Mouse (Mus musculus) C3H10T1/2 (cell line): ENCODE measurements around the gene Cdc42bpg. TPM values are rescaled to one million over a fixed set of nuclear protein-coding genes. Genes with fewer than 3 reads are reported as not detected.

Experiments
- polyA plus RNA-seq, 2 experiments: library from polyadenylated mRNA; unstranded; fragments of >200 nt; fragmentation: generic; extraction: Trizol; gene quantifications; one replicate each; pipeline ENCODE4 v1.2.1; 2012; ENCODE audit warnings: missing spikeins in 2 of 2

Gene Cdc42bpg
- polyA plus RNA-seq, result under 1 TPM; 0.04 to 0.26 TPM

GRCm38 (mm10) chr19:6306137-6306551 is at the start of gene Cdc42bpg:
TSS of gene Cdc42bpg (plus strand) at chr19:6306456.

GRCm38 (mm10) chr19:6276426-6277421 is 29.5 kb upstream of the Cdc42bpg start, which contains the start of gene Ehd1:
TSS of gene Ehd1 (plus strand) at chr19:6276725.

GRCm38 (mm10) chr19:6334673-6335457 is 28.6 kb downstream of the Cdc42bpg start, which contains the start of gene Men1:
TSS of gene Men1 (plus strand) at chr19:6334979.

GRCm38 (mm10) chr19:6340524-6341452 is 34.5 kb downstream of the Cdc42bpg start, which contains the start of gene Map4k2:
TSS of gene Map4k2 (plus strand) at chr19:6341135.

GRCm38 (mm10) chr19:6363411-6364240 is 57.4 kb downstream of the Cdc42bpg start, which contains the start of gene Sf1:
TSS of gene Sf1 (plus strand) at chr19:6363690.

Other genes with a start within 250 kb of the Cdc42bpg start
- 10 to 100 TPM; 53.0 to 53.6 TPM for gene Mrpl49, start 248.7 kb upstream of the Cdc42bpg start, polyA plus RNA-seq
- gene Fau, start 248.6 kb upstream of the Cdc42bpg start, polyA plus RNA-seq, result 1,000 to 10,000 TPM; 3,123 to 6,609 TPM
- gene Znhit2, start 245.3 kb upstream of the Cdc42bpg start, polyA plus RNA-seq, result 10 to 100 TPM; 47.8 to 81.5 TPM
- gene Tm7sf2, start 238.1 kb upstream of the Cdc42bpg start, polyA plus RNA-seq, result 10 to 100 TPM; 13.4 to 34.1 TPM
- gene Vps51, start 229.2 kb upstream of the Cdc42bpg start, polyA plus RNA-seq, result 10 to 100 TPM; 86.8 to 98.3 TPM
- gene Tmem262, start 226.4 kb upstream of the Cdc42bpg start, polyA plus RNA-seq, result not detected
- 1 to 10 TPM in 1 of 2 experiments, under 1 TPM in 1; 0.12 to 1.5 TPM for gene Gm28374, start 224.2 kb upstream of the Cdc42bpg start, polyA plus RNA-seq
- 100 to 1,000 TPM in 1 of 2 experiments, 10 to 100 TPM in 1; 97.2 to 129 TPM for gene Zfpl1, start 221.5 kb upstream of the Cdc42bpg start, polyA plus RNA-seq
- 10 to 100 TPM; 22.1 to 36.7 TPM for gene Cdca5, start 221.5 kb upstream of the Cdc42bpg start, polyA plus RNA-seq
- under 1 TPM; 0.25 to 0.46 TPM for gene AC131692.1, start 212.0 kb upstream of the Cdc42bpg start, polyA plus RNA-seq
- gene Naaladl1, start 200.7 kb upstream of the Cdc42bpg start, polyA plus RNA-seq, result under 1 TPM; 0.07 to 0.28 TPM
- gene Sac3d1, start 187.8 kb upstream of the Cdc42bpg start, polyA plus RNA-seq, result 10 to 100 TPM; 28.4 to 46.8 TPM
- gene Snx15, start 178.2 kb upstream of the Cdc42bpg start, polyA plus RNA-seq, result 10 to 100 TPM; 17.1 to 34.0 TPM
- gene Batf2, start 165.5 kb upstream of the Cdc42bpg start, polyA plus RNA-seq, result under 1 TPM in 1 of 2 experiments, not detected in 1; 0.14 TPM
- gene Arl2, start 164.9 kb upstream of the Cdc42bpg start, polyA plus RNA-seq, result 100 to 1,000 TPM; 112 to 164 TPM
- gene Majin, start 122.1 kb upstream of the Cdc42bpg start, polyA plus RNA-seq, result not detected
- 1 to 10 TPM in 1 of 2 experiments, under 1 TPM in 1; 0.33 to 3.6 TPM for gene Gpha2, start 80.1 kb upstream of the Cdc42bpg start, polyA plus RNA-seq
- gene Ppp2r5b, start 70.6 kb upstream of the Cdc42bpg start, polyA plus RNA-seq, result 10 to 100 TPM; 11.0 to 23.1 TPM
- 10 to 100 TPM; 10.8 to 22.6 TPM for gene Atg2a, start 64.8 kb upstream of the Cdc42bpg start, polyA plus RNA-seq
- 100 to 1,000 TPM; 138 to 139 TPM for gene Ehd1, start 29.7 kb upstream of the Cdc42bpg start, polyA plus RNA-seq
- gene Men1, start 28.5 kb downstream of the Cdc42bpg start, polyA plus RNA-seq, result 10 to 100 TPM; 39.2 to 60.2 TPM
- gene Map4k2, start 34.7 kb downstream of the Cdc42bpg start, polyA plus RNA-seq, result 10 to 100 TPM in 1 of 2 experiments, 1 to 10 TPM in 1; 3.1 to 11.6 TPM
- 100 to 1,000 TPM in 1 of 2 experiments, 10 to 100 TPM in 1; 75.7 to 128 TPM for gene Sf1, start 57.2 kb downstream of the Cdc42bpg start, polyA plus RNA-seq
- gene Pygm, start 77.9 kb downstream of the Cdc42bpg start, polyA plus RNA-seq, result 1 to 10 TPM in 1 of 2 experiments, under 1 TPM in 1; 0.06 to 3.8 TPM
- gene Rasgrp2, start 92.9 kb downstream of the Cdc42bpg start, polyA plus RNA-seq, result 1 to 10 TPM in 1 of 2 experiments, under 1 TPM in 1; 0.01 to 2.2 TPM
- gene Nrxn2, start 112.3 kb downstream of the Cdc42bpg start, polyA plus RNA-seq, result under 1 TPM; 0.51 to 0.53 TPM
- not detected for gene Slc22a12, start 236.6 kb downstream of the Cdc42bpg start, polyA plus RNA-seq